Mouse (Mus musculus) spleen, adult 12 weeks (tissue): Measurements from ENCODE around the gene Wdr24.
"Not testable (repeated sequence)": the region's sequence is repeated elsewhere in the genome, so short reads cannot be mapped to it uniquely, and the experiment has no call there.

ENCODE experiments used
- DNase-seq: peaks from one replicate; pipeline ENCODE4 v3.0.0; 2022; ENCODE audit warnings: low spot score

Wdr24 gene

DNA sequence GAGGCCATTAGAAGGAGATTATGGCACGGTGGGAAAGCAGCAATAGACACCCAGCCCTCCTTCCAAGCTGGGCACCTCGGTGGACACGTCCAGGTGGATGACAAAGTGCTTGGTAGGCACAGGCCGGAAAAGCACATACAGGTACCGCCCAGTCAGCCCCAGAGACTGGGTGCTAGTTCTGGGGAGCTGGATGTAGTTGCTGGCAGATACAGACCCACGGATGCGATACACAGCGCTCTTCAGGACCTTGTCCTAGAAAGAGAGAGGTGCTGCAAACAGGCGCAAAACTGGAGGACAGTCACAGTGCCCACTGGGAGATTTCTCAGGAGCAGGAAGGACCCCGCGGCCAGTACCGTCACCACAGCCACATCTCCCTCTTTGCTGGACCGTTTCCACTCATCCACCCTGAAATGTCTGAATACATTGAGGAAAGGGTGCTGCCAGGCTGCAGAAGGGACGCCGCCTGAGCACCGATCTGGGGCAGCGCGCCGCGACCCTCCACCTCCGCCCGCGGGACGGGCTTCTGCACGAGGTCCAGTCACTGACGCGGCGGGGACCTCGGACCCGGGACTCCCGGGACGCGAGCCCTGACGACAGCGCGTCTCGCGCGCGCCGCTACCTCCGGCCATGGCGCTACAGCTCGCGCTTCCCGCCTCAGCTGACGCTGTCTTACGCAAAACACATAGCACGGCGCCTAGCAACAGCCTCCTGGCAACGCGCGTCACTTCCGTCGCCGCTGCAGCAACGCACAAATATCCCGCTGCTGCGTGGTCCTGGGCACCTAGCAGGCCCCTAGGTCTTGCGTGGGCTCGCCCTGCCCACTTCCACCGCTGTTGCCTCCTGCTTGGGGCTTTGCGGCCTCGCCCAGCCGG is 37.6 kb downstream of the Wdr24 start, which contains the start of gene Wdr90:
TSS of gene Wdr90 (minus strand) at position 670 of the 872 bp plus-strand sequence.
- DNase-seq: peak; percentile 81

DNA sequence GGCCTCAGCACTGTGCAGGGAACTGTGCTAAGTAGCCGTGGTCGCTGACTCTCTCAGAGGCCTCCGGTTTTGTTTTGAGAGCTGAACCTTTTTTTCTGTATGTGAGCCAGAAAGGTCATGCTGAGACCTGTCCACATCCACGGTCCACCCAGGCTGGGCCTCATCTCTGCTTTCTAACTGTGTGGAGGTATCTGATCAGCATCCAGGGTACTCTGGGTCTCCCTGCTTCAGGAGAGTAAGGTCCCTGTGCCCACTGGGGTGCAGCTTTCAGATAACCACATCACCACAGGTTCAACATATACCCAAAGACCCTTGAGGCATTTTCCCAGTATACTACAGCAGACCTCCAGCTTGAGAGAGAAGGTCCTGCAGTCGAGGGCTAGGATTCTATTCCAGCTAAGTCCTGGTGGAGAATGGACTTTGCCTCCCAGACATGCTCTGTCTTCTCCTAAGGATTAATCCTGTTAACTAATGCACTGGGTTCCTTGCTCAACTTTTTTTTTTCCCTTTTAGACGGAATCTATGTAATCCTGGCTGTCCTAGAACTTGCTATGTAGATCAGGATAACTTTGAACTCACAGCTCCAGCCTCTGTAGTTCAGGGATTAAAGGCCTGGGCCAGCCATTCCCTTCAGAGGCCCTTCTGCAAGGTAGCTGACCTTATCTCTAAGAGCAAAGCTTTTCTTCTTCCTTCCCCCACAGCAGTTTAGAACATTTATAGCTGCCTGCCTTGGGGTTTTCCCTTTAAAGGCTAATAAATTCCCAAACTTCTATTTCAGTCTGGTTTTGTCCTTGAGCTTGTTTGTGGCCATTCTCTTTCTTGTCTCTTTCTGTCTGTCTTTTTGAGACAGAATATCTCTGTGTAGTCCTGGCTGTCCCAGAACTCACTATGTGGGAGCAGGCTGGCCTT is 38.5 kb downstream of the Wdr24 start:
- no peak for DNase-seq

DNA sequence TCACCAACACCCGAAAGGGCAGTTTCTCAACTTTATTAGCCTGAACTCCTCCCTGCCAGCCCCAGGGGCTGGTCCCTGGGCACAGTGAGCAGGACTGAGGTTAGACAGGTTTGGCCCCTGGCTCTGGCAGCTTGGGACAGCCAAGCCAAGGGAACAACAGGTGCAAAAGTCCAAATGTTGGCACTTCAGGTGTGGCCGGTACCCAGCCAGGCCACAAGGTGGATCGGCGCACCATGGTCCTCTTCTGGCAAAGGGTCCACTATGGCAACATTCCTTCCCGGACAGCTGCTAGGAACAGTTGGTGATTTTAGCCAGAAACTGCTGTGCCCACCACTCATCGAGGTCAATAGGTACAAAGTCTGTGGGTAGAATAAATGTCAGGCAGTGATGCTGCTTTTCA is 40.3 kb downstream of the Wdr24 start:
- no peak for DNase-seq

DNA sequence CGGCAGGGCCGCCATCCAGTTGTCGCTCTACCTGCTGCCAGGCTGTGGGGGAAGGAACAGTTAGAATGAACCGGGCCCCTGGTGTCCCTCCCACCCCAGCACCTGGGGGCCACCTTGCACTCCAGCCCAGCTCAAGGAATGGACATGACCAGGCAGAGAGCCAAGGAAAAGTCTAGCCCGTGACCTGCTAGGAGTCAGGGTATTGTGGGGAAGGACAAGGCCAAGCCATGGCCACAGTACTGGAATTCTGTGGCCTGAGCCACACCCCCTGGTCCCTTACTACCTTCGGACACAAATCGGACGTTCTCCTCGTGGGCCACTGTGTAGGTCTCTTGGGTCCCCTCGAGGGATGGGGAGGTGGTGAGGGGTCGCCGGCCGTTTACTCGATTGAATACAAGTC is 40.9 kb downstream of the Wdr24 start:
- DNase-seq: no peak

DNA sequence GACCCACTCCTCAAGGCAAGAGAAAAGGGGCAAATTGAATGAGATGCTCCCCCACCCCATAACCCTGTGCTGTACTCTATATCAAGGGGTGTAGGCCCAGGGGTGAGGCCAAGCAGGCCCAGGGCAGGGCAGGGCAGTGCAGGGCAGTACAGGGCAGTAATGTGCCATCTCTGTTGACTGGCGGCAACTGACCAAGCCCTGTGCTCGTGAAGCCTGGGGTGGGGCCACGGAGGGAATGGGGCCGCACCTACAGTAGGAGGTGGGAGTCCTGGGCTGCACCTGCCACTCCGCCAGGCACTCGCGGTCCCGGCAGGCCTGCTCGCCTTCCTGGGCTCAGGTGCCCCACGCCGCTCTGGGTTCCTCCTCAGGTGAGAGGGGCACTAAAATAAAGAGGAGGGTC is 41.9 kb downstream of the Wdr24 start:
- no peak for DNase-seq

DNA sequence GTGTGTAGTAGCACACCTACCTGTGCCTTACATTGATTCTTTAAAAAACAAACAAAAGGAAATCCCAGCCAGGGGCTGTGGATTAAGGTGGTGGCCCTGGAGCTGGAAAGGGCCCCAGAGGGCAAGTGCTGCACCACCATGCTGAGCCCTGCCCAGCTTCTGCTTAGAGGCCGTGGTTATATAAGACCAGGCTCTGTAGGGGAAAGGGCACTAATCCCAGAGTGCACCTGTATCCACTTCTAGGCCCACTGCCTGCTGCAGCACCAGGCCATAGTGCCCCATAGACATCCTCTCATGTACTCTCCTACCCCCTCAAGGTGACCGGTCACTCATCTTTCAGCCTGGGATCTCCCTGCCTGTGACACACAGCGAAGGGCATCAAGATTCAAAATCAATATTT is 42.7 kb downstream of the Wdr24 start:
- no peak for DNase-seq

DNA sequence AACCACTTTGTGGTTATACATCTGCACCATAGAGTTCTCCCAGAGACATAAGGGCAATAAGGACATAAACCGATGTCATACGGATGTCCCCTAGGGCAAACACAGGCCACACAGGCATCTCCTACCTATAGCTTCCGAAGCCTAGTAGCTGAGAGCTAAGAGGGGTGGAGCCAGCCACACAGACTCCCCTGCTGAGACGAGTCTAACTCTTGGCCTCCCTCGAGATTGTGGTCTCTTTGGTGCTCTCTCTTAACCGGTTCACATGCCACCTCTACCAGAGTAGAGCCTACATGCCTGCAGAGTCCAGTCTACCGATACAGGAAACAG is 44.0 kb downstream of the Wdr24 start:
- DNase-seq: no peak

DNA sequence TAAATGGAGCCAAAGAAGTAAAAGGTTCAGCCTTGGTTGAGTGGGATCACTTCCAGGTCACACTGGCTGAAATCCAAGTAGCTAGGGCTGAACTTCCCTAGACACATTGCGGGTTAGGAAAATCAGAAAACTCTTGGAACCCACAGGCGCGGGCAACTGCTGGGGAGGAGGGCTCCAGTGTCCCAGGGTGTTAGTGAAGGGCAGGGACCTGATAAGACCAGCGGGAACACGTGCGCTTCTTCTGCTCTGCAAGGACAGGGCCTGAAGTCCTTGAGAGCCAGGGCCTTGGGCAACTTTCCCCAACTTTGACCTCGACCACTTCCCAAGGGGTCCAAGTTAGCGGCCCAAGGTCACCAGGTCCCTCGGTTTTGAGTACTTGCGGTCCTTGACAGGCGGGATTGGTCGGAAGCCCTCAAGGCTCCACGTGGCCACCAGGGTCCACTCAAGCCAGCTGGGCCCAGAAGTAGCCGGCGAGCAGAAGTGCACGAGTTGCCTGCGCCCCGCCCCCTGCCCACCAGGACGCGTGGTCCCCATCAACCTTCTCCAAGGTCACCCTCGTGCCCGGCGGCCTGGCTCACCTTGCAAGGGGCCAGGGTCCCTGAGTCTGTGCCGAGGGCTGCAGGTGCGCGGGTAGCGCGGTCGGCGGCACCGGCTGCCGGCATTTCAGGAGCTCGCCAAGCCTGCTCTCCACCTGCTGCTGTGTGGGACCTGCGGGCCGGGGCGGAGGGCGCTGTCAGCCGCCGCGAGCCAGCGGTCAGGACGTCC is 44.6 kb downstream of the Wdr24 start:
- DNase-seq: no peak

DNA sequence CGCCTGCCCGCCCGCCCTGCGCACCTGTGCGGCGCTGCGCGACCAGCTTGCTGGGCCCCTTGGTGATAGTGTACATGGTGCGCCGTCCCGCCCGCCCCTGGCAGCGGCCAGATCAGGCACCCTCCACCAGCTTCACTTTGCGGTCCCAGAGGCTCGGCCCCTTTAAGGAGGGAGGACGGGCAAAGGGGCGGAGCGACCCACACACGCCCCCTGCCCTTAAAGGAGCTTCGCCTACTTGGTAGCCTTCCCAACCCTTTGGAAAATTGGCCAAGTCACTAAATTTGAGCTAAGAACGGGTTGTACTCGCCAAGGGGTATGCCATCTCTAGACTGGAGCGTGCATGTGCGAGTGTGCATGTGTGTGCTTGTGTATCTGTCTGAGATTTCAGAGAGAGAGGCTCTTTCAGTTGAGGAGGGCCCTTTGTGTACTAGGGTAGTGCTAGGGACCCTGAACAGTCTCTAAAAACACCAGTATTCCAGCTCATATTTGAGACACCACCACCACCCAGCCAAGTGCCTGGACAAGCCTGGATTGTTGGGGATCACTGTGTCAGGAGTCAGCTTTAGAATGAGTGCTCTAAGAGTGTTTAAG is 45.3 kb downstream of the Wdr24 start, which contains the start of gene Mcrip2:
TSS of gene Mcrip2 (minus strand) at position 164 of the 591 bp plus-strand sequence.
- DNase-seq: peak; percentile 33

DNA sequence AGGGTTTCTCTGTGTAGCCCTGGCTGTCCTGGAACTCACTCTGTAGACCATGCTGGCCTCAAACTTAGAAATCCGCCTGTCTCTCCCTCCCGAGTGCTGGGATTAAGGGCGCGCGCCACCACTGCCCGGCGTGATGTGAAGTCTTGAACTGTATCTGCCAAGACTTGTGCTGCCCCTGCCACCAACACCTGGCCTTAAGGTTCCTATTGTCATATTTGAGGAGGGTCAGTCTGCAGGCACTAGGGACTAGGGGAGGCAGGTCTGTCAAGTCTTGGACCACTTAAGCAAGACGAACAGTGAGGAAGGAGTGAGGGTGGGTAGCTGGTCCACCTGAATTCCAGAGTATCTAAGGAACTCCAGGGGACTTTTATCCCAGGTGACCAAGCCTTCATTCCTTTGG is 46.1 kb downstream of the Wdr24 start:
- DNase-seq: no peak

DNA sequence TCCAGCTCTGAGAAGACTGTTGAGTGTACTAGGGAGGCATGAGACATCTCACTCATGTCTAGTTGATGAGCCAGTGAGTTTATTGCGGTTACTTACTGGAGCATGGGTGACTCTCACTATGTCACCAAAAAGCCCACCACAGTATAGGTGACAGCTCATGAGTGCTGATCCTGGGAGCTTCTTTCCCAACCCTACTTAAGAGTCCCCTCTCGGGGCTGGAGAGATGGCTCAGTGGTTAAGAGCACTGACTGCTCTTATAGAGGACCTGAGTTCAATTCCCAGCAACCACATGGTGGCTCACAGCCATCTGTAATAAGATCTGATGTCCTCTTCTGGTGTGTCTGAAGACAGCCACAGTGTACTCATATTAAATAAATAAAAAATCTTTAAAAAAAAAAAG is 46.5 kb downstream of the Wdr24 start:
- DNase-seq: no peak

DNA sequence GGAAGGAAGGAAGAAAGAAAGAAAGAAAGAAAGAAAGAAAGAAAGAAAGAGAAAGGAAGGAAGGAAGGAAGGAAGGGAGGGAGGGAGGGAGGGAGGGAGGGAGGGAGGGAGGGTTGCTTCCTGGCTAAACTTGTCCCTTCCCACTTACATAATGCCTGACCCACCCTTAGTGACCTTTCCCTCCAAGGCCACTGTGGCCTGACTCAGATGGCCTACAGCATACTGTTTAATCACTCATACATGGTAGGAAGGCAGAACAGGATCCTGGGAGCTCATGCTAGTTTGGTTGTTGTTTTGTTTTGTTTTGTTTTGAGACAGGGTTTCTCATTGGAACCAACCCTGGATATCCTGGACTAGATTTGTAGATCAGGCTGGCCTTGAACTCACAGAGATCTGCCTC is 48.1 kb downstream of the Wdr24 start:
- DNase-seq: not testable (repeated sequence)

DNA sequence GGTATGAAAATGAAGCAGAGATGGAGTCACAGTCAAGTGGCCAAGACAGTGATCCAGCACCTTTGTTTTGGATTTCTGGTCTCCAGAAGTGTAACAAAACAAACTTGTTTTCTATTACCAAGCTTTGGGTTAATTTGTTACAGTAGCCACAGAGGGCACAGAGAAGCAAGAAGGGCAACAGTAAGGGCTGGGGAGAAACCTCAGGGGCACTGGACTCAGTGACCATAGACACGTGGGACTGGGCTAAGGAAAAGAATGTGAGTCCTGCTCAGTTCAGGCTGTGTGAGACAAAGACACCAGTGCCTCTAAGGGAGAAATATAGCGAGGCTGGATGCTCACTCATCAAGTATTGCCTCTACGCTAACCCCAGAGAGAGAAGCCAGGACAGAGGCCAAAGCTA is 49.2 kb downstream of the Wdr24 start:
- no peak for DNase-seq

DNA sequence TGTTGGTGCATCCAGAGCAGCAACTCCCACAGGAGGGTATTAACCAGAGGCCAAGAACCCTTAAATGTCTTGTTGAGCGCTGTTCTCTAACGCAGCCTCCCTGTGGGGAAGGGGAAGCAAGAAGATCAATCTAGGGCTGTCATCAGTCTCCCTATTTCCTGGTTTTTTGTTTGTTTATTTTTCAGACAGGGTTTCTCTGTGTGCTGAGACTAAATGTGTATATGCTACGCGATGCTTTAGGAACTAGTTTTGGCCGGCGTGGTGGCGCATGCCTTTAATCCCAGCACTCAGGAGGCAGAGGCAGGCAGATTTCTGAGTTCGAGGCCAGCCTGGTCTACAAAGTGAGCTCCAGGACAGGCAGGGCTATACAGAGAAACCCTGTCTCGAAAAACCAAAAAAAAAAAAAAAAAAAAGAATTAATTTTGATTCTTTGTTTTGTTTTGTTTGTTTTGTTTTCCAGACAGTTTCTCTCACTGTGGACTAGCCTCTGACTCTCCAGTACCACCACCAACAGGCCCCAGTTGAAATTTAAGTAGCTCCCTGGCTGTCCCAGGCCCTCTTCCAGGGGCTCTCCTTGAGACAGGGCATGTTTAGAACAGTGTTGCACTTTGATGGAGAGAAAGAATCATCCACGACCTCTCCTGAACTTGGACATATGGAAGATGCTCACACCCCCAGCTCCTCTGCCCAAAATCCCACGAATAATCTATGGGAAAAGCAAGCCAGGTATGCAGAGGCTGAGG is 50.1 kb downstream of the Wdr24 start:
- no peak for DNase-seq

DNA sequence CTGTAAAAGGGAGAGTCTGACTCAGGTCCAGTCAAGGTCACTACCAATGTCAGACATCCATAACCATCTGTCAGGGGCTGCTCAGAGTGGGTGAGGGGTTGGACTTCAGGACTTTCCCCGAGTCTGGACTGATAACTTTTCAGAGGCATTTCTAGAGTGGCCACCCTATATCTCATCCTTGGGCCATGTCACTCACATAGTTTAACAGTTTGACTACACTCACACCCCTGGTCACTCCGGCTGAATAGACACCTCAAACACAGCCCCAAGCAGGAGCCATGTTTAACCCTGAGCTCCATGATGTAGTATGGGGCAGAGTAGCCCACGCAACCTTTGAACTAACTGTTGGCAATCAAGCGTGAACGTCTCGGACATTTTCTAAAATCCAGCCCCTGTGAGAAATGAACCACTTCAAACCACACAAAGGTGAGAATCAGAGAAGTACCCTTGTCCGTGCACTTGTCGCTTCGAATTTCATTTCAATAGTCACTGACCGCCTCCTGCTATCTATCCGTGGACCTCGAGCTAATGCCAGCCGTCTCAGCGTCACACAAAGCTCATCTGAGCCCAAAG is 50.8 kb downstream of the Wdr24 start:
- no peak for DNase-seq

DNA sequence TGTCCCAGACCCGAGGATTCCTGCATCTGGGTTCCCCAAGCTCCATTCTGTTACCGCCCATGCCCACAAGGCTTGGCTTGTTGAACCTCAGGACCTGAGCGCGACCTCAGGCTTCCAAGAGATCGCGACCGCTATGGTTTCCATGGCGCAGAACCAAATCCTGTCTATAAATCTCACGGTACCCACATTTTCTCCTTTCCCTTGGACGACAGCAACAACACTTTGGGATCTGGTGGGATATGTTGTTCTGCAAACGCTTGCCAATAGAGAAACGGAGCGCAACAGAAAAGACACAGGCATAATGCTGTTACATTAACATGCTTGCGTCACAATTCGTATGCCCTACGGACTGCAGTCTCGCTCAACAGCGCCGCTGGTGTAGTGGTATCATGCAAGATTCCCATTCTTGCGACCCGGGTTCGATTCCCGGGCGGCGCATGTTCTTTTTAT is 51.3 kb downstream of the Wdr24 start, which contains the start of gene Mettl26:
TSS of gene Mettl26 (plus strand) at position 354 of the 450 bp plus-strand sequence.
- DNase-seq: peak; percentile 92

DNA sequence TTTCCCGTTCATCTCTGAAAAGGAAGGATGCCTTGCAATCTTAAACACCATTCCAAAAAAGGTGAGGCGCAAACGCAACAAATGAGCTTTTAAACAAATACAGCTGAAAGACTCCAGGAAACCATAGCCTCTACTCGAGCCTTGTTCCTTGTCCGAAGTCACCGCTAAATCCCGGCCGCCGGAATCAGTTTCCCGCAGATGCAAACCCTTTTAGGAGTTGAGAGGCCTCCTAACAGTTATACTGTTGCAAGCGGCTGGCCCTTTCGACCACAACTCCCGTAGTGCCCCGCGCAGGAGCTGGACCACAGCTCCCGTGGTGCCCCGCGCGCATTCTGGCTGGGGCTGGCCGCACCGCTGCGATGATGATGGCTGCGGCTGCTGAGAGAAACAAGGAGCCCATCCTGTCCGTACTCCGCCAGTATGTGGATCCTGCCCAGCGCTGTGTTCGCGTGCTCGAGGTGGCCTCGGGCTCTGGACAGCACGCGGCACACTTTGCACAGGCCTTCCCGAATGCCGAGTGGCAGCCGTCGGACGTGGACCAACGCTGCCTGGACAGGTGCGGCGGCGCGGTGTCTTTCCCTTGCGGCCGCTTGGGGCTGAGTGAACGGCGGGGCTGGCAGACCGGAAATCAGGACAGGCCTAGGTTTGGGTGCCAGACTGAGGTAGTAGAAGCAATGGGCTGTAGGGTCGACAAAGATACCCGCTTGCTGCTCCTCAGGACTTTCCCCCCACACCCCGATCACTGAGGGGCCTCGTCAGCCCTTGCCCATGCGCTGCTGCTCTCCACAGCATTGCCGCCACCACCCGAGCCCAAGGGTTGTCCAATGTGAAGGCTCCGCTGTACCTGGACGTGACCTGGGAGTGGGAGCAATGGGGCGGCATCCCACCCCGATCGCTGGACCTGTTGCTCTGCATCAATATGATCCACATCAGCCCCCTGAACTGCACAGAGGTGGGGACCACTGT is 52.0 kb downstream of the Wdr24 start:
- peak; percentile 78 for DNase-seq

DNA sequence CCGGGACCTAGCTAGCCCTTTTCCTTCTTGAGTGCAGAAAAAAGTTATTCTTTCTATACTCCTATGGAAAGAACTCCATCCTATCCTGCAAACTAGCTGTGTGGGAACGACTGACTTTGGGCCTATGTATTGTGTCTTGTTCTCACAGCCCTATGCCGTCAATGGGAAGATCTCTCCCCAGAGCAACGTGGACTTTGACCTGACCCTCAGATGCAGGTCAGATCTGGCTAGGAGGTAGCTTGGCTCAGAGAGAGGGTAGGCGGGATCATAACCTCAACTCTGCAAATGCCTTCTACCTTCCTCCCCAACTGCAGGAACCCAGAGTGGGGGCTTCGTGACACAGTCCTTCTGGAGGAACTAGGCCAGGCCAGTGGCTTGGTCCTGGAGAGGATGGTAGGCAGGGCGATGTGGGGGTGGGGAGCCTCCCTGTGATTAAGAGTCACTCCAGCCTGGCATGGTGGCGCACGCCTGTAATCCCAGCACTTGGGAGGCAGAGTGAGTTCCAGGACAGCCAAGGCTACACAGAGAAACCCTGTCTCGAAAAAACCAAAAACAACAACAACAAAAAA is 53.0 kb downstream of the Wdr24 start:
- DNase-seq: no peak

DNA sequence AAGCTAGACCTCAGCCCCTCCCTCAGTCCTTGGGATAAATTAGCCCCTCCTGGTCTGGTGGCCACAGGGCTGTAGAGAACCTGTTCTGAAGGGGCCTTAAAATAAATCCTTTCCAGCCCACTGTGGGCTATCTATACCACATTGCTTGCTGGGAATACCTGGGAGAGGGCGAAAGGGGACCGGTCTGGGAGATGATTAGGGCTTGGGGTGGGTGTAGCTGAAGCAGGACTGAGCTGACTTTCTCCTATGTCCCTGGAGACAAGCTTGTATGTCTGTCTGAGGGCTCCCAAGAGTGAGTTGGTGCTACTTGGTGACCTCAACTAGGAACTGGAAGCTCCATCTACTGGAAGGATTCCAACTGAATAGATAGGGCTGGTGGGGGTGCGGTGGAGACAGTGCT is 53.6 kb downstream of the Wdr24 start:
- DNase-seq: no peak
